Mouse (Mus musculus): ENCODE results near the gene Strip2. TPM values are rescaled to one million over a fixed set of nuclear protein-coding genes. Genes with fewer than 3 reads are reported as not detected.

The Strip2 gene
- polyA plus RNA-seq, 1 experiment: 0.11 TPM

- TF ChIP-seq GATA1 (IDR thresholded peaks at IDR 0.05; ENCODE audit: low read length): no peak
These were observed 2.7 kb upstream of the Strip2 start for GRCm38 (mm10) chr6:29914136-29914535.

DNA sequence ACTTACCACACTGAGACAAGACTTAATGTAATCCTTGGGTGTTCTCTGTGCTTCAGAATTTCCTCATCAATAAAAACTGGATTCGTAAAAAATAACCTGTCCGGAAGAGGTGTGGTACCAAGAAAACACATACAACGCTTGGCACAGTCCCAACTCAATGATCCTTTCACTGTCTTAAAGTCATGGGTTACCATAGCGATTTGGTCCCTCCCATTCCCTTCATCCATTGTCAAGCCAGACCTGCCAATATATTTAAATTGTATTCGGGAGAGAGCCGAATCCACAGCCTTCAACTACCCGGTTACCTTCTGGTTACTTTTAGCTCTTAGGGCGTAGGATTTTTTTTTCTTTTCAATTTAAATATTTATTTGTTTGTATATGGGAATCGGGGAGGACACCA, 976 bp upstream of the Strip2 start:
- no peak for TF ChIP-seq GATA1 (IDR thresholded peaks at IDR 0.05; ENCODE audit: low read length)

GRCm38 (mm10) chr6:29917383-29917720, 540 bp downstream of the Strip2 start:
- no peak for TF ChIP-seq GATA1 (IDR thresholded peaks at IDR 0.05; ENCODE audit: low read length)

DNA sequence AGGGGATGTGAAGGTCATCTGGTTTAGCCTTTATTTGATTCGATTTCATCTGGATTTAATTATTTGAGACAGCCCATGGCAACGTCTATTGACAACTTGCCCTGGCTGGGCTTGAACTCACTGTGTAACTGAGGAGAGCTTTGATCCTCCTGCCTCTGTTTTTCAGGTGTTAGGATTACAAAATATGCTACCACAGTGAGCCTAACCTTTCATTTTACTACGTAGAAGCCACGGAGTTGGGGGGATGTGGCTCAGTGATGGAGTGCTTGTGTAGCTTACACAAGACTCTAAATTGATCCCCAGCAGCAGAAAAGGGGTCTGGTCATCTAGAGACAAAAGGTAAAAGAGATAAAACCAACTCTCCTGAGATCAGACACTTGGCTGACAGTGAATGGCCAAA, 1.1 kb downstream of the Strip2 start:
- TF ChIP-seq GATA1 (IDR thresholded peaks at IDR 0.05; ENCODE audit: low read length): no peak

DNA sequence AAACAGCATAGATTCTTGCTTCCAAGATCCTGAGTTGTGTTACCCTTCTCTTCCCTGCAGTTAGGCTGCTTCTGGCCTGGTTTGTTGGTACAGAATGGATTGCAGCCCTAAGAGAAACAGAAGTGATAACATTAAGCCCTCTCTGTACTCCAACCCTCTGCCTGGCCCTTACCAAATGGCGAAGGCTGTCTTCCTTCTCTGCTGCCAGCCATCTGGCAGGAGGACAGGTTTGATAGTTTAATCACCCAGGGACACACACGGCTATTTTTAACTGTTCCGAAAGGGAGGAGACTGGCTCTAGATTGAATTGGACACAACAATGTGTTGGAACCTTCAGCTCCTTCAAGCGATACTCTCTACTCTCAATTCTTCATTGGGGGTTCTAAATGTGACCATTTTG, 6.7 kb downstream of the Strip2 start:
- no peak for TF ChIP-seq GATA1 (IDR thresholded peaks at IDR 0.05; ENCODE audit: low read length)

- TF ChIP-seq GATA1 (IDR thresholded peaks at IDR 0.05; ENCODE audit: low read length): no peak
These were observed 8.9 kb downstream of the Strip2 start for GRCm38 (mm10) chr6:29925594-29926219.

DNA sequence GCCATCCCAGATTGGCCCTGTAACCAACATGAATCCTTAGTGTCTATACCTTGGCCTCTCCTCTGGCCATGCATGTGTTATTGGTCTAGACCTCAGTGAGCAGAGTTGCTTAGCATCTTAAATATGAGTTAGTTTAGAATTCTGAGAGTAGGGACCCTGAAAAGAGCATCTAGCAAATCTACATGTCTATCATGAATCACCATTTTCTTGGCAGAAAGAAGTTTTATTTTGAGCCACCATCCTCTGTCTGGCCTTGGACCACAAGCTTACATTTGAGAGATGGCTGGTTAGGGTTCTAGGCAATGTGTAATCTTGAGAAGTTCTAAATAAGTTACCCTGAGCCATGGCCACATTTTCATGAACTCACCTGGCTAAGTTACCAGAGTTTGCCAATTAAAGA, 13.3 kb downstream of the Strip2 start:
- TF ChIP-seq GATA1 (IDR thresholded peaks at IDR 0.05; ENCODE audit: low read length): no peak

DNA sequence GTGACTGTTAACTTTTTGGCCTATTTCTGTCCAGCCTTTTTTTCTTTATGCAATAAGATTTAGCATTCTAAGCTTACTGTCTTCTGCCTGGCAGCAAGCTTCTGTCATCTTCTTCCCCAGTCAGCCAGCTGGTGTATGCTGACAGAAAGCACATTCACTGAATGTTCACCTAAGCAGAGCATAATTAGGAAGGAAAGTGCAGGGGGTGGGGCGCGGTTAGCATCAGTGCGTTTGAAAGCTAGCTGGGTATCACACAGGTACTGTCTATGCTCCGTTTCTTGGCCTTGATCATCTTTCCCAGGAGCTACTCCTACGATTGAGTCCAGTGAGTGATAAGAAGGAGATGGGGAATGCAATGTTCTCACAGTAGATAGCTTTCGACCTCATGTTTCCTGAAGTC, 13.9 kb downstream of the Strip2 start:
- TF ChIP-seq GATA1 (IDR thresholded peaks at IDR 0.05; ENCODE audit: low read length): no peak

DNA sequence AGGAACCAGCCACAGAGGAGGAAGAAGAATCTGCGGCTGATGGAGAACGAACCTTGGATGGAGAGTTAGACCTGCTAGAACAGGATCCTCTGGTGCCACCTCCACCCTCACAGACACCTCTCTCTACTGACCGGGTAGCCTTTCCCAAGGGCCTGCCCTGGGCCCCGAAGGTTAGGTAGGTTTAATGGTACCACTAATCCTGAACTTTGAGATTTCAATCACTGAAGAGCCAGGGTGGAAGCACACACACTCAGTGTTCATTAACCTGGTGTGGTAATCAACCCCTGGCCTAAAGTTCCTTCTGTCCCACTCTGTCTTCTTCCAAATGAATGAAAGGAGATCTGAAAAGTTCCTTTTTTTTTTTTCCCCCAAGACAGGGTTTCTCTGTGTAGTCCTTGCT, 14.4 kb downstream of the Strip2 start:
- no peak for TF ChIP-seq GATA1 (IDR thresholded peaks at IDR 0.05; ENCODE audit: low read length)

- TF ChIP-seq GATA1 (IDR thresholded peaks at IDR 0.05; ENCODE audit: low read length): no peak
These were observed 18.9 kb downstream of the Strip2 start for GRCm38 (mm10) chr6:29935741-29936140.

- TF ChIP-seq GATA1 (IDR thresholded peaks at IDR 0.05; ENCODE audit: low read length): no peak
These were observed 23.6 kb downstream of the Strip2 start for GRCm38 (mm10) chr6:29940428-29940827.

GRCm38 (mm10) chr6:29941036-29941435, 24.2 kb downstream of the Strip2 start:
- TF ChIP-seq GATA1 (IDR thresholded peaks at IDR 0.05; ENCODE audit: low read length): no peak

DNA sequence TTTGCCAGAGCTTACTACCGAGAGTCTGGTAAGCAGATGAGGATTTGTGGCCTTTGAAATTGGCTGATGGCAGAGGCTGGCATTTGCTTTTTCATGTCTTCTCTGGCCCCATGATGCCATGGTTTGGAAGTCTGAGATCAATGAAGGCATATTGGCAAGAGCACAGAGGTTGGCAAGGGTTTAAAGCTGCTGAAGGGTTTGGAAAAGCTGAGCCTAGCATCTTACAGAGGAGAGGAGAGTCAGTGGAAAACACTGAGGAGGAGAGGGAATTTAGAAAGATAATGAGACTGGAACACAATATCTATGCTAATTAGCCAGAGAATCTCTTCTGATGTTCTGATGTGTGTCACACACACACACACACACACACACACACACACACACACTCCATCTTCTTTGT, 27.7 kb downstream of the Strip2 start:
- no peak for TF ChIP-seq GATA1 (IDR thresholded peaks at IDR 0.05; ENCODE audit: low read length)

DNA sequence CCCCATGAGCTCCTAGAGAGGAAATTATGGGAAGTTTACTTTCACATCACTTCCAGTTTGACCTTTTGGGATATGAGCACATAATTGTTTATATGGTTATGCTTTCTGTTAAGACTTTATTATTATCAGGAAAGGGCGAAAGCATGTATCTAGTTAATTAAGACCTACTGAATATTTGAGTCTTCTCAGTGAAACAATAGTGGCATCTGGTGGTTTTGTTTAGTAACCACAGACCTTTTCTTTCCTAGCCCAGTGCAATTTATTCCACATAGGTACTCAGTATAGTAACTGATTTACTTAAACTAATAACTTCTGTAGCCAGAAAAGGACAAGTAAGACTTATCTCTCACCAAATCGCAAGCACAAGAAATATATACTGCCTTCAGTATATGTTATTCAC, 29.8 kb downstream of the Strip2 start:
- no peak for TF ChIP-seq GATA1 (IDR thresholded peaks at IDR 0.05; ENCODE audit: low read length)

- TF ChIP-seq GATA1 (IDR thresholded peaks at IDR 0.05; ENCODE audit: low read length): no peak
These were observed 31.0 kb downstream of the Strip2 start for GRCm38 (mm10) chr6:29947823-29948222.

GRCm38 (mm10) chr6:29956749-29957148, 39.9 kb downstream of the Strip2 start:
- no peak for TF ChIP-seq GATA1 (IDR thresholded peaks at IDR 0.05; ENCODE audit: low read length)

- TF ChIP-seq GATA1 (IDR thresholded peaks at IDR 0.05; ENCODE audit: low read length): no peak
These were observed 41.9 kb downstream of the Strip2 start for GRCm38 (mm10) chr6:29958669-29959068.

DNA sequence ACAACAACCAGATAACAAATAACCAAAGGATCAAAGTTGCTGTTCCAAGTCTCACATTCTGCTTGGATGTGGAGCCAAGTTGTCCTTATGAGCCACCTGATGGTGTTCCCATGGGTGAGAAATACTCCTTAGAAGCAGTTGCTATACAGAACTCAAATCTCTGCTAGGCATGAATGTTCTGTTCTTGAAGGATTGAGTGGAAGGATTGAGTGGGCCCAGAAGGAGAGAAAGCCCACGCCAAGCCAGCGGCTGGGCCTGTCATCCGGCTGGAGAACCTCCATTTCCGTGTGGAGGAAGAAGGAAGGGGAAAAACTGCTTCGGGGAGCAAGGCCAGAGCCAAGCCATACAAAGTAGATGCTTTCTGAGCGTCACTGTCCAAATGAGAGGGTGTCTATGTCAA, 44.3 kb downstream of the Strip2 start:
- TF ChIP-seq GATA1 (IDR thresholded peaks at IDR 0.05; ENCODE audit: low read length): no peak

Measured in G1E-ER4 (cell line).